Mouse (Mus musculus): ENCODE results near the gene Sobp.

DNA sequence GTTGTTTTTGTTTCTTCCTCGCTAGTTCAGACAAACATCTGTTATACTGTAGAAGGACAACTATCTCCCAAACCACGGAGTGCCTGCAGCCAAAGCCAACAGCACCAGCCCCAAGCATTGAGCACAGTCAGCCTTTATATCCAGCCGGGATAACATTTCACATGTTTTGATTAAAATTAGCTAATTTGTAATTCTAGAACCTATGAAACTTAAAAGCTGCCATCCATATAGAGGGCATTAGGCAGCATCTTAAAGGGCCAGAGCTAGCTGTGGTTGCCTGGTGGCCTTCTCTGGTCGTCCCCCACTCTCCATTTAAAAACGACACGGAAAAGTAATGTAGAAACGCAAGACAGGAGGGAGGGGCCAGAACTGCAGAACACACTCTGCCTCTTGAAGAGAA, 2.3 kb downstream of the Sobp start:
- no peak for TF ChIP-seq CTCF (IDR thresholded peaks at IDR 0.05; ENCODE audit: low read depth)
- no peak for TF ChIP-seq EP300 (optimal IDR thresholded peaks at IDR 0.05)
